Mouse (Mus musculus): ENCODE measurements around the gene Prkce.

Gene Prkce

GRCm38 (mm10) chr17:86183788-86184187 is 16.2 kb downstream of the Prkce start:
- DNase-seq = no peak

GRCm38 (mm10) chr17:86184552-86185209 is 17.1 kb downstream of the Prkce start:
- DNase-seq = no peak

- no peak for DNase-seq
These were observed 18.0 kb downstream of the Prkce start for GRCm38 (mm10) chr17:86185584-86185983.

GRCm38 (mm10) chr17:86187777-86188176 is 20.2 kb downstream of the Prkce start:
- DNase-seq = peak in 1 of 2 experiments; percentile 20

- no peak for DNase-seq
These were observed 26.4 kb downstream of the Prkce start for GRCm38 (mm10) chr17:86193979-86194378.

GRCm38 (mm10) chr17:86194921-86195320 is 27.3 kb downstream of the Prkce start:
- no peak for DNase-seq

GRCm38 (mm10) chr17:86198496-86199465 is 31.2 kb downstream of the Prkce start:
- DNase-seq = no peak

GRCm38 (mm10) chr17:86201981-86202380 is 34.4 kb downstream of the Prkce start:
- no peak for DNase-seq

GRCm38 (mm10) chr17:86202972-86203371 is 35.4 kb downstream of the Prkce start:
- no peak for DNase-seq

- no peak for DNase-seq
These were observed 36.2 kb downstream of the Prkce start for GRCm38 (mm10) chr17:86203531-86204450.

GRCm38 (mm10) chr17:86206289-86206688 is 38.7 kb downstream of the Prkce start:
- no peak for DNase-seq

- DNase-seq = no peak
These were observed 40.7 kb downstream of the Prkce start for GRCm38 (mm10) chr17:86208057-86208820.

GRCm38 (mm10) chr17:86208821-86209186 is 41.2 kb downstream of the Prkce start:
- no peak for DNase-seq

GRCm38 (mm10) chr17:86209680-86210251 is 42.2 kb downstream of the Prkce start:
- DNase-seq = no peak

- DNase-seq = no peak
These were observed 44.6 kb downstream of the Prkce start for GRCm38 (mm10) chr17:86212204-86212603.

- no peak for DNase-seq
These were observed 46.7 kb downstream of the Prkce start for GRCm38 (mm10) chr17:86214285-86214684.

- no peak for DNase-seq
These were observed 47.2 kb downstream of the Prkce start for GRCm38 (mm10) chr17:86214741-86215140.

GRCm38 (mm10) chr17:86215771-86216170 is 48.2 kb downstream of the Prkce start:
- peak; percentile 82 to 85 for DNase-seq

- no peak for DNase-seq
These were observed 49.9 kb downstream of the Prkce start for GRCm38 (mm10) chr17:86217468-86217867.

- no peak for DNase-seq
These were observed 51.0 kb downstream of the Prkce start for GRCm38 (mm10) chr17:86218553-86218952.

GRCm38 (mm10) chr17:86225488-86226186 is 58.1 kb downstream of the Prkce start:
- no peak for DNase-seq

All from B cell, adult 2 months (primary cell).